Mouse (Mus musculus) cerebellum, adult 9-10 months (tissue): ENCODE data around the gene Arl10.

Experiments used
- DNase-seq: peaks from one replicate; pipeline ENCODE4 v3.0.0; 2022

Gene Arl10

DNA sequence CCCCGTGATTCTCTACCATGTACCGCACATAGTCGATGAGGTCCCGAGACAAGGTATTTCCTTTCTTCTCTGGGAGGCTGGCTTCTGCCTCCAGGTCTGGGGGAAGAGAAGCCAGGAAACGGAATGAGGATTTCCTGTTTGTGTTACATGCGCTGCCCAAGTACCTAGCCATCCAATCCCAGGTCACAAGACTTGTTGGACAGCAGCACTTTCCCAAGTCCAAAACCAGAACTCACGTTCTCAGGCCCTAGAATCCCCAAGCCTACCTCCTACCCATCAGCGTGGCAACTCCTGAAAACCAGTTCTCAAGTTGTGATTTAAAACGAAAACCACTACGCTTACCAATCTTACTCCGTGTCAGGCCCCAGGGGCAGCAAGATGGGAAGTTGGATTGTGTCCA lies 11.0 kb downstream of the Arl10 start:
- DNase-seq, result no peak

GRCm38 (mm10) chr13:54589414-54589995 lies 14.7 kb downstream of the Arl10 start:
- DNase-seq, result no peak

DNA sequence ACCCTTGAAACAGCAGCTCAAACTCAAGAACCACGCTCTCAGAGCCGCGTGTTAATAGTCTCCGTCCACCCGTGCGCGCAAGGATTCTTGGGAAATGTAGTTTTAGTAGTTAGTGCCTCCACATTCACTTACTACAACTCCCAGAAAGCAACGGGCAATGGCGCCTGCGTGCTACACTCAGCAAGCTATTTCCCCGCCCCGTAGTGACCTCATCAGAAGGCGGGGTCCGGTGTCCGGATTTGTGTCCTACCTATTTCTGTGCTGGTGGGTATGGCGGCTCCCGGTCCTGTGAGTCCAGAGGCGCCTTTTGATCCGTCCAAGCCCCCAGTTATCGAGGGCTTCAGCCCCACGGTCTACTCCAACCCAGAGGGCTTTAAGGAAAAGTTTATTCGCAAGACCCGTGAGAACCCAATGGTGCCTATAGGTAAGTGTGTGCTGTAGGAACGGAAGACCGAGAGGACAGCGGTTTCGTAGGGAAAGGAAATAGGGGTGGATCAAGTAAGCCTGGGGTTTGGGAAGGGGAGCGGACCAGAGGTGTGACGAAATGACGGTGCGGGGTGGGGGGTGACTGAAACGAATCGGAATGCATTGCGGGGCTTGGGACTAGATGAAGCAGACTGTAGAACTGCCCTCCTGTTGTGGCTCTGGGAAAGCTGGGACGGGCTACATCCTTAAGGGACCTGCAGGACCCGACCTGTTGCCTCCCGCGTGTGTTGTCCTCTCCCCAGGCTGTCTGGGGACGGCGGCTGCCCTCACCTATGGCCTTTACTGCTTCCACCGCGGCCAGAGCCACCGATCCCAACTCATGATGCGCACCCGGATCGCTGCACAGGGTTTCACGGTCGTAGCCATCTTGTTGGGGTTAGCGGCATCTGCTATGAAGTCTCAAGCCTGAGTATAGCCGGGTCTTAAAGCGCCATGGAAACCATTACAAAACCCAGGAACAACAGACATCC lies 15.5 kb downstream of the Arl10 start, which contains the start of the genes Nop16 and Higd2a:
Gene Nop16 (minus strand): TSS at position 95 of the 956 bp plus-strand sequence.
Gene Higd2a (plus strand): TSS at position 212 of the 956 bp plus-strand sequence.
- peak; percentile 99 for DNase-seq

- DNase-seq, result peak; percentile 52
These were observed 17.1 kb downstream of the Arl10 start for GRCm38 (mm10) chr13:54591776-54592356.

GRCm38 (mm10) chr13:54593617-54594016 lies 18.8 kb downstream of the Arl10 start:
- no peak for DNase-seq

DNA sequence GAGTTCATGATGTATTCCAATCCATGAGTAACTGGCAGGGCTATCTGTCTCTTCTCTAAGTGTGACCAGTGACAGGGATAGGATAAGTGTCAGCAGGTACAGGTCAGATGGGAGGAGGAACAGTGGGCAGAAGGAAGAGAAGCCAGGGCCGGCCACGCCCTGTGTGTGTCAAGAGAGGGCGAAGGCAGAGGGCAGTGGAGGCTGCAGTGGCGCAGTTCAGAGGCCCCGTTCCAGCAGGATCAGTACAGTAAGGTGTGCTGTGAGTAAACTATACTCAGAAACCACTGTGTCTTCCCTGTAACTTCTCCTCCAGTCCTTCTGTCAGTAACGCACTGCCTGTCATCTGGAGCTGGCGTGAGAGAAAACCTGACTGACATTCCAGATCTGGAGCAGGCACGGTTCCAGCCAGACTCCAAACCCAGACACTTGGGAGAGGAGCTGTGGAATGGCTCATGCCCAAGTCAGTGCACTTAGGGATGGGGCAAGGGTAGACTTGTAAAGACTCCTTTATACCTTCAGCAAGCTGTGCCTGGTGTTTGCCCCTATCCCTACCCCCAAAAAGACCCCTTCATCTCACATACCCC lies 21.4 kb downstream of the Arl10 start:
- DNase-seq, result no peak

DNA sequence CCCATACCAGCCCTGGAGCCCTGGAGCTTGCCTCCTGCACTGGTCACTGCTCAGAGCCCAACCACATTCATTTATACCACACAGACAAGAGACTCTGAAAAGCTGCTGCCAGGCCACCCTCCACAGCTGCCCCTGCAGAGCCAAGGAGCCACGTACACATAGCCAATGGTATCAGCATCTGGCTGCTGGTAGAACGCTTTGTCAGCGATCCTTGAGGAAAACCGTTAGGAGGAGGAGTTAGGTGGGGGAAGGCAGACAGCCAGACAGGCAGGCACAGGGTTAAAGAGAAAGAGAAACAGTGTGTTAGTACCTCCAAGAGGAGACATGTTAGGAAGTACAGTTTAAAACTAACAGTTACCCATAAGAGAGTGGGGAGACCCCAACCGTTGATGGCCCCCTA lies 22.1 kb downstream of the Arl10 start:
- no peak for DNase-seq

DNA sequence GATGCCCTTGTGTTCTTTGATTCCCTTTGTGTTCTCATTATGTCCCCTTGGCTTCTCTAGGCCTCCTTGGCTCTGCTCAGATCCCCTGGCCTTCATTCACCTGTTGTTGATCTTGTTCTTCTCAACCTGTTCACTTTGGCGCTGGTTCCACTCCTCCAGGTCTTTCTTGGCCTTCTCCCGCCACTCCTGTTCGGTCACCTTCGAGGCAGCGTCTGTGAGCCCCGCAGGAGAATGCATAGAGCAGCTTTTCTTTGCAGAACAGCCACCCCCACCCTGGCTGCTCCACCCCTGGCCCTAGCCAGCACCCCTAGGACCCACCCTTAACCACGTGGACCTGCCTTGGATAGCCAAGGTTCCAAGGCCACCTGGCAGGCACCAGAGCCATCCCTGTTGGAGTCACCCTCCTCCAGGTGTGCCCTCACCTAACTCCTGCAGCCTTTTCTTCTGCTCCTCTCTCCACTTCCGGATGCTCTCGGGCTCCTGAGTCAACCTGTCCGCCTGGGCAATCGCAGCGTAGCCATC lies 23.9 kb downstream of the Arl10 start:
- peak; percentile 57 for DNase-seq

DNA sequence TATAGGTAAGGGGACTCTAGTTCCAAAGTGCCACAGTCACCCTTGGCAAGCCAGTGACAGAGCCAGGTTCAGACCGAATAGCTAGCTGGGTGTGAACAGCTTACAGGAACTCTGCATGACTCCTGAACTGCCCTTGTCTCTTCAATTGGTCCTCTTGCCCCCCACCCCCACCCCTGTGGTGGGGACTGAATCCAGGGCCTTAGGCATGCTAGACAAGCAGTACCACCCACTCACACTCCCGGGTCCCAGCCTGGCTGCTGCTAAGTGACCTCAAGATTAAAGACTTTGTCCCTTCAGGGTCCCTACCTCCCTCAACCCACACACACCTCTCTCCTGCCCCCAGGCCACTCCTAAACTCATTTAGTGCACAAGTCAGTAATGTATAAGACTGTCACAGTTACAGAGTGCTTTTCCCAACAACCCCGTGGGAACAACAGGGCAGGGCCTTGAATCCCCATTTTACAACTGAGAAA lies 27.9 kb downstream of the Arl10 start:
- DNase-seq, result no peak

DNA sequence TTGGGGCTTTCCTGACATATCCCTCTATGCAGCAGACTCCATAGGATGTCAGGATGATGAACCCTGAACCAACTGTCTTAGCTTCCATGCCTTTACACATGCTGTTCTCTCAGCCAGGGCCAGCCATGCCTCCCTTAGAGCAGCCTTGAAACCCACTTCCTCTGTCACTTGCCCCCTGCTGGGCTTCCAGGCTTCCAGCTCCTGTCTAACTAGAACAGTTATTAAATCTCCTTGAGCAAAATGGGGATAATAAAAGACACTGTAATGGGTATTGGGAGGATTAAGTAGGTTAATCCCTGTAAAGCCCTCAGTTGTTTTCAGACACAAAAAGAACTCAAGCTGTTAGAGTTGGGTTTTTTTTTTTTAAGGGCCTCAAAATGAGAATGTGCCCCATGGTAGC lies 28.7 kb downstream of the Arl10 start:
- no peak for DNase-seq

DNA sequence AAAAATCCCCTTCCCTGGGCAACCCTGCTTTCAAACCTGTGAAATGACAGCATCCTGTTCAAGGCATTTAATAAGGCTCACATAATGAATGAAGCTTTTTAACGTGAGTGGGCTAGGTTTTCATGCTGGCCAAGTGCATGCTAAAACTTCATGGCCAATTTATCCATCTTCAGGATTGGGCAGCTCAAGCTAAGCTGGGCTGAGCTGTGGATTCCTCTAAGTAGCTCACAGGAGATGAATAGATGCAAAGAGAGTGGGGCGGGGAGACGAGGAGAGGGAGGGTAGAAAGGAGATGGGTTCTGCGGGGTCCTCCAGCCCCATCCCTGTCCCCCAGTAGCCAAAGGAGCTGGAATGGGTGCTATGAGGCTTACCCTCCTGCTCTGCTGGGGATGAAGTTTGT lies 29.4 kb downstream of the Arl10 start:
- no peak for DNase-seq

GRCm38 (mm10) chr13:54605426-54605825 lies 30.6 kb downstream of the Arl10 start:
- DNase-seq, result no peak

- no peak for DNase-seq
These were observed 32.4 kb downstream of the Arl10 start for GRCm38 (mm10) chr13:54607204-54607603.

GRCm38 (mm10) chr13:54608002-54608401 lies 33.2 kb downstream of the Arl10 start:
- DNase-seq, result no peak

DNA sequence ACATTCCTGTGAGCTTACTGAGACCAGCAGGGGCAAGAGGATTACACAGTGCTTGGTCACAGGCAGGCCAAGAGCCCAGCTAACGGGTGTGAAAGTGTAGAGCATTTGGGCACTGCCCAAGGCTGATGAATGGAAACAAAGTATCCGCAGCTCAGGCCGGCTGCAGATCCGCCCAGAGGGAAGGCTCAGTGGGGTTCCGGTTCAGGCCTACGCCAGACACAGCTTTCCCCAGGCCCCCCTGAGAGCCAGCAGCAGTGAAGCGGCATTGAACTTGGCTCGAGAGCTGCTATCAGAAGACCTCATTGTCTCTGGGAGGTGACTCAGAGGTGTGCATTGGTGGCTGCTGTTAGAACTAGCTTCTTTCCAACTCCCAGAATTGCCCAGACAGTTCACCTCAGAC lies 33.9 kb downstream of the Arl10 start:
- peak; percentile 75 for DNase-seq

- DNase-seq, result no peak
These were observed 34.5 kb downstream of the Arl10 start for GRCm38 (mm10) chr13:54609301-54609700.

- peak; percentile 74 for DNase-seq
These were observed 35.8 kb downstream of the Arl10 start for GRCm38 (mm10) chr13:54610613-54610971.

- DNase-seq, result peak; percentile 92
These were observed 36.3 kb downstream of the Arl10 start, which contains the start of gene Cltb for GRCm38 (mm10) chr13:54610972-54611754. Gene Cltb (minus strand): TSS chr13:54611344.

DNA sequence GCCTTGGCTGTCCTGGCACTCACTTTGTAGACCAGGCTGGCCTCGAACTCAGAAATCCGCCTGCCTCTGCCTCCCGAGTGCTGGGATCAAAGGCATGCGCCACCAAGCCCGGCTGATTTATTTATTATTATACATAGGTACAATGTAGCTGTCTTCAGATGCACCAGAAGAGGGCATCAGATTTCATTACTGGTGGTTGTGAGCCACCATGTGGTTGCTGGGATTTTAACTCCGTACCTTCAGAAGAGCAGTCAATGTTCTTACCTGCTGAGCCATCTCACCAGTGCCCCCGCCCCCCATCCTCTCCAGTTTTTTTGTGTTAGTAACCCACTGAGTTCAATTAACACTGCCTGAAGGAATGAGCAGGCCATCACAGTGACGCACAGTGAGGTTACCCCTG lies 38.3 kb downstream of the Arl10 start:
- DNase-seq, result peak; percentile 50

DNA sequence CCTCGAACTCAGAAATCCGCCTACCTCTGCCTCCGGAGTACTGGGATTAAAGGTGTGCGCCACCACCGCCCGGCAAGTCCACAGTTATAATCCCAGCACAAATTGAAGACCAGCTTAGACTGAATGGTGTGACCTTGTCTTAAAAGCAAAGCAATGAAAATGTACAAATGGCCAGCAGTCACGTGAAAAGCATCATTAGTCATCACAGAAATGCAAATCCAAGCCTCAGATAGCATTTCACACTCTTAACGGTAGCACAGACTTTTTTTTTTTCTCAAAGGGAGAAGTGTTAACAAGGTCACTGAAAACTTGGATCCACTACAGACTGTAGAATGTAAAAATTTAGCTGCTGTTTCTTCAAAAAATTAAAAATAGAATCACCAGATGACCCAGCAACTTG lies 41.5 kb downstream of the Arl10 start:
- DNase-seq, result peak; percentile 9

GRCm38 (mm10) chr13:54616998-54617397 lies 42.2 kb downstream of the Arl10 start:
- no peak for DNase-seq
